Mouse (Mus musculus) lung, postnatal 0 days (tissue): Measurements from ENCODE around the gene Ppp6r1.

Experiments used
- CTCF ChIP-seq: IDR thresholded peaks from 2 replicates; pipeline ENCODE4 v1.5.1; 2016; ENCODE audit warnings: antibody characterized with exemption, mild to moderate bottlenecking
- EP300 ChIP-seq: IDR thresholded peaks from 2 replicates; pipeline ENCODE4 v1.6.1; 2016; ENCODE audit warnings: antibody characterized with exemption, mild to moderate bottlenecking, control low read depth

- no peak for TF ChIP-seq CTCF
- no peak for TF ChIP-seq EP300
These were observed 15.4 kb upstream of the Ppp6r1 start for GRCm38 (mm10) chr7:4674114-4674731.
